In genomic region chr3:100961501-100961900, GRCm38 (mm10) we compare ENCODE assay signal across 33 mouse cellular contexts. TPM values are rescaled to one million over a fixed set of nuclear protein-coding genes. Genes with fewer than 3 reads are reported as not detected.
DNase-seq lines count a peak whose midpoint lies in the region; ATAC-seq and TF ChIP-seq lines count a peak whose summit lies in the region.
"Had no signal": no experiment of that assay in that cellular context is flagged by ENCODE, and none has a peak within 500 bp of the region (broad histone marks: within the 10 kb centered on the region; RNA-seq: fewer than 3 reads in every experiment).

No protein-coding gene starts in this region.

- TF ChIP-seq POLR2A in heart, adult 2 months (IDR thresholded peaks at IDR 0.05; ENCODE audit: insufficient read depth, low read depth, low read length), result no peak

- ATAC-seq in embryonic facial prominence, embryonic 13.5 days (ENCODE audit: insufficient number of reproducible peaks, insufficient read depth, low FRiP score, low TSS enrichment, low read depth), result no peak
- no peak for ATAC-seq in heart, embryonic 14.5 days (ENCODE audit: insufficient number of reproducible peaks, insufficient read depth, low FRiP score, low read depth)
- ATAC-seq in liver, embryonic 12.5 days, result no peak
- ATAC-seq in liver, postnatal 0 days, result no peak
- ATAC-seq in midbrain, postnatal 0 days (ENCODE audit: low FRiP score), result no peak
- ATAC-seq: activated CD4-positive, CD25-positive, alpha-beta regulatory T cell, adult 4 months; forebrain, embryonic 13.5 days; hindbrain, postnatal 0 days; intestine, embryonic 15.5 days; midbrain, embryonic 16.5 days had no signal

- no peak for DNase-seq in embryonic facial prominence, embryonic 10.5 days (ENCODE audit: low spot score)
- no peak for DNase-seq in heart, adult 2 months
- DNase-seq in liver, postnatal 0 days, result no peak
- DNase-seq in midbrain, postnatal 0 days (ENCODE audit: low spot score), result no peak
- no peak for DNase-seq in midbrain, embryonic 10.5 days (ENCODE audit: low spot score)
- DNase-seq: adrenal gland, adult 2 months; cerebellum, adult 2 months; cerebellum, postnatal 14 days; gastrocnemius, postnatal 10 days; kidney, adult 2 months; kidney, postnatal 36 days; right cerebral cortex, adult 18-20 months; spleen, adult 18-20 months; thymus, adult 2 months; thymus, postnatal 36 days had no signal

- H3K9ac ChIP-seq in embryonic facial prominence, embryonic 13.5 days, result 0 out of 2 replicates have a peak overlapping the region, but pooled peaks have one; percentile 22
- peak overlapping the region; percentile 23; the same call in 1 of the 2 replicates for H3K9ac ChIP-seq in heart, embryonic 14.5 days (ENCODE audit: low read length)
- H3K9ac ChIP-seq in heart, adult 2 months (ENCODE audit: low read depth, low read length), result no peak overlapping the region
- H3K9ac ChIP-seq in liver, embryonic 12.5 days, result 0 out of 2 replicates have a peak overlapping the region, but pooled peaks have one; percentile 22
- no peak overlapping the region for H3K9ac ChIP-seq in liver, postnatal 0 days (replicated peaks)
- H3K9ac ChIP-seq in midbrain, postnatal 0 days (replicated peaks; ENCODE audit: low read length, poor library complexity, severe bottlenecking), result 0 out of 2 replicates have a peak overlapping the region, but pooled peaks have one; percentile 19
- H3K9ac ChIP-seq: forebrain, embryonic 13.5 days; intestine, embryonic 15.5 days; limb, embryonic 13.5 days; liver, embryonic 14.5 days; lung, embryonic 15.5 days; neural tube, embryonic 12.5 days had no signal

- H3K4me3 ChIP-seq in embryonic facial prominence, embryonic 13.5 days, result no peak overlapping the region
- H3K4me3 ChIP-seq in embryonic facial prominence, embryonic 10.5 days, result no peak overlapping the region
- no peak overlapping the region for H3K4me3 ChIP-seq in heart, embryonic 14.5 days (ENCODE audit: control insufficient read depth in 1 of 2, insufficient read depth in 1 of 2, low read depth in 1 of 2, low read length in 2 of 2)
- no peak overlapping the region for H3K4me3 ChIP-seq in heart, adult 2 months
- H3K4me3 ChIP-seq in liver, embryonic 12.5 days, result no peak overlapping the region
- H3K4me3 ChIP-seq in liver, postnatal 0 days (ENCODE audit: low read depth, low read length), result no peak overlapping the region
- no peak overlapping the region for H3K4me3 ChIP-seq in midbrain, postnatal 0 days (ENCODE audit: low read depth, low read length)
- no peak overlapping the region for H3K4me3 ChIP-seq in midbrain, embryonic 10.5 days
- H3K4me3 ChIP-seq: forebrain, embryonic 13.5 days; hindbrain, embryonic 10.5 days; intestine, embryonic 15.5 days; layer of hippocampus, adult 2 months; left cerebral cortex, adult 2 months; limb, embryonic 13.5 days; lung, embryonic 15.5 days; myocyte; neural tube, embryonic 12.5 days had no signal

- H3K9me3 ChIP-seq in embryonic facial prominence, embryonic 13.5 days, result no peaks in the 10 kb centered on the region
- no peaks in the 10 kb centered on the region for H3K9me3 ChIP-seq in embryonic facial prominence, embryonic 10.5 days
- no peaks in the 10 kb centered on the region for H3K9me3 ChIP-seq in heart, embryonic 14.5 days (ENCODE audit: control insufficient read depth, low read length)
- H3K9me3 ChIP-seq in liver, embryonic 12.5 days (replicated peaks), result no peaks in the 10 kb centered on the region
- no peaks in the 10 kb centered on the region for H3K9me3 ChIP-seq in liver, postnatal 0 days (ENCODE audit: low read length)
- no peaks in the 10 kb centered on the region for H3K9me3 ChIP-seq in midbrain, postnatal 0 days (ENCODE audit: low read length)
- H3K9me3 ChIP-seq in midbrain, embryonic 10.5 days (replicated peaks), result no peaks in the 10 kb centered on the region
- H3K9me3 ChIP-seq: forebrain, embryonic 13.5 days; hindbrain, embryonic 10.5 days; intestine, embryonic 15.5 days; limb, embryonic 13.5 days; lung, embryonic 15.5 days; neural tube, embryonic 12.5 days had no signal

- H3K4me2 ChIP-seq in embryonic facial prominence, embryonic 13.5 days, result no peak overlapping the region
- peak overlapping the region; percentile 1; the same call in 1 of the 2 replicates for H3K4me2 ChIP-seq in heart, embryonic 14.5 days (ENCODE audit: low read length)
- H3K4me2 ChIP-seq in liver, embryonic 12.5 days, result no peak overlapping the region
- H3K4me2 ChIP-seq in liver, postnatal 0 days (ENCODE audit: low read depth, low read length), result no peak overlapping the region
- no peak overlapping the region for H3K4me2 ChIP-seq in midbrain, postnatal 0 days (ENCODE audit: low read depth, low read length, poor library complexity, severe bottlenecking)
- H3K4me2 ChIP-seq: forebrain, embryonic 13.5 days; intestine, embryonic 15.5 days; limb, embryonic 13.5 days; lung, embryonic 15.5 days; midbrain, embryonic 11.5 days; neural tube, embryonic 12.5 days had no signal

- intact Hi-C loops in heart, adult 2 months (cut with DNase I), result no loop called here

- H3K4me1 ChIP-seq in embryonic facial prominence, embryonic 13.5 days, result no peaks in the 10 kb centered on the region
- no peaks in the 10 kb centered on the region for H3K4me1 ChIP-seq in embryonic facial prominence, embryonic 10.5 days
- H3K4me1 ChIP-seq in heart, embryonic 14.5 days (ENCODE audit: control insufficient read depth in 2 of 2, insufficient read depth in 2 of 2, low read length in 2 of 2), result peaks cover 9 to 17% of the 10 kb centered on the region in 2 experiments
- H3K4me1 ChIP-seq in heart, adult 2 months (ENCODE audit: control insufficient read depth, insufficient read depth, low read length), result no peaks in the 10 kb centered on the region
- peaks cover 11% of the 10 kb centered on the region for H3K4me1 ChIP-seq in liver, embryonic 12.5 days
- no peaks in the 10 kb centered on the region for H3K4me1 ChIP-seq in liver, postnatal 0 days (ENCODE audit: insufficient read depth)
- no peaks in the 10 kb centered on the region for H3K4me1 ChIP-seq in midbrain, postnatal 0 days (ENCODE audit: insufficient read depth, low read length)
- no peaks in the 10 kb centered on the region for H3K4me1 ChIP-seq in midbrain, embryonic 10.5 days
- H3K4me1 ChIP-seq: forebrain, embryonic 13.5 days; hindbrain, embryonic 10.5 days; intestine, embryonic 15.5 days; limb, embryonic 13.5 days; lung, embryonic 15.5 days; neural tube, embryonic 12.5 days had no signal

- H3K27me3 ChIP-seq in embryonic facial prominence, embryonic 13.5 days, result no peaks in the 10 kb centered on the region
- no peaks in the 10 kb centered on the region for H3K27me3 ChIP-seq in embryonic facial prominence, embryonic 10.5 days (replicated peaks; ENCODE audit: low read depth, poor library complexity, severe bottlenecking)
- no peaks in the 10 kb centered on the region for H3K27me3 ChIP-seq in heart, embryonic 14.5 days (ENCODE audit: control insufficient read depth, insufficient read depth, low read length)
- no peaks in the 10 kb centered on the region for H3K27me3 ChIP-seq in heart, adult 2 months (ENCODE audit: control insufficient read depth, insufficient read depth, low read length)
- no peaks in the 10 kb centered on the region for H3K27me3 ChIP-seq in liver, embryonic 12.5 days (replicated peaks)
- H3K27me3 ChIP-seq in liver, postnatal 0 days (ENCODE audit: insufficient read depth, low read length), result no peaks in the 10 kb centered on the region
- no peaks in the 10 kb centered on the region for H3K27me3 ChIP-seq in midbrain, postnatal 0 days (ENCODE audit: insufficient read depth, low read length)
- H3K27me3 ChIP-seq in midbrain, embryonic 10.5 days (ENCODE audit: low read depth, poor library complexity, severe bottlenecking), result no peaks in the 10 kb centered on the region
- H3K27me3 ChIP-seq: CH12.LX; forebrain, embryonic 13.5 days; intestine, embryonic 15.5 days; limb, embryonic 13.5 days; lung, embryonic 15.5 days; neural tube, embryonic 12.5 days had no signal

- no peak for TF ChIP-seq CTCF in heart, adult 2 months (IDR thresholded peaks at IDR 0.05)
- no peak for TF ChIP-seq CTCF in liver, postnatal 0 days (IDR thresholded peaks at IDR 0.05; ENCODE audit: low read depth)
- TF ChIP-seq CTCF in midbrain, postnatal 0 days (IDR thresholded peaks at IDR 0.05), result no peak

- peaks cover 66% of the 10 kb centered on the region for H3K36me3 ChIP-seq in embryonic facial prominence, embryonic 13.5 days
- peaks cover 93% of the 10 kb centered on the region for H3K36me3 ChIP-seq in embryonic facial prominence, embryonic 10.5 days (replicated peaks)
- peaks cover 79% of the 10 kb centered on the region for H3K36me3 ChIP-seq in heart, embryonic 14.5 days (ENCODE audit: control insufficient read depth, insufficient read depth, low read length)
- H3K36me3 ChIP-seq in heart, adult 2 months (ENCODE audit: control insufficient read depth, insufficient read depth, low read length), result no peaks in the 10 kb centered on the region
- peaks cover 99% of the 10 kb centered on the region for H3K36me3 ChIP-seq in liver, embryonic 12.5 days
- H3K36me3 ChIP-seq in liver, postnatal 0 days (replicated peaks; ENCODE audit: insufficient read depth, low read length), result peaks cover 53% of the 10 kb centered on the region
- H3K36me3 ChIP-seq in midbrain, postnatal 0 days (ENCODE audit: insufficient read depth, low read length), result no peaks in the 10 kb centered on the region
- peaks cover 96% of the 10 kb centered on the region for H3K36me3 ChIP-seq in midbrain, embryonic 10.5 days

- H3K79me2 ChIP-seq in heart, adult 2 months (replicated peaks; ENCODE audit: control insufficient read depth, insufficient read depth, low read length), result no peaks in the 10 kb centered on the region

- no peak overlapping the region for H3K27ac ChIP-seq in embryonic facial prominence, embryonic 13.5 days
- no peak overlapping the region for H3K27ac ChIP-seq in embryonic facial prominence, embryonic 10.5 days (replicated peaks)
- peak overlapping the region; percentile 80 to 85 for H3K27ac ChIP-seq in heart, embryonic 14.5 days (replicated peaks in 1 of 2; ENCODE audit: control insufficient read depth in 1 of 2, insufficient read depth in 1 of 2, low read depth in 2 of 2, low read length in 2 of 2)
- no peak overlapping the region for H3K27ac ChIP-seq in heart, adult 2 months
- H3K27ac ChIP-seq in liver, embryonic 12.5 days, result peak overlapping the region; percentile 51; the same call in 1 of the 2 replicates
- H3K27ac ChIP-seq in liver, postnatal 0 days (ENCODE audit: low read depth), result no peak overlapping the region
- H3K27ac ChIP-seq in midbrain, postnatal 0 days (ENCODE audit: low read depth, low read length), result no peak overlapping the region
- H3K27ac ChIP-seq in midbrain, embryonic 10.5 days (replicated peaks), result no peak overlapping the region
- H3K27ac ChIP-seq: forebrain, embryonic 13.5 days; hindbrain, embryonic 10.5 days; hindbrain, postnatal 0 days; intestine, embryonic 15.5 days; layer of hippocampus, adult 2 months; left cerebral cortex, adult 2 months; limb, embryonic 13.5 days; liver, embryonic 14.5 days; lung, embryonic 15.5 days; neural tube, embryonic 12.5 days had no signal

- 92% methylated on average over 7 of the region's 7 CpGs for WGBS in embryonic facial prominence, embryonic 13.5 days
- 89% methylated on average over 7 of the region's 7 CpGs for WGBS in embryonic facial prominence, embryonic 10.5 days
- WGBS in heart, embryonic 14.5 days, result 50% methylated on average over 7 of the region's 7 CpGs
- 67% methylated on average over 7 of the region's 7 CpGs for WGBS in heart, adult 2 months
- 86% methylated on average over 7 of the region's 7 CpGs for WGBS in liver, embryonic 12.5 days (ENCODE audit: insufficient replicate concordance)
- 79% methylated on average over 7 of the region's 7 CpGs for WGBS in liver, postnatal 0 days (ENCODE audit: insufficient replicate concordance)
- WGBS in midbrain, postnatal 0 days, result 84% methylated on average over 7 of the region's 7 CpGs
- 93% methylated on average over 7 of the region's 7 CpGs for WGBS in midbrain, embryonic 10.5 days

- no peak for TF ChIP-seq EP300 in heart, adult 2 months (IDR thresholded peaks at IDR 0.05; ENCODE audit: insufficient read depth, low read depth, low read length)
- no peak for TF ChIP-seq EP300 in liver, postnatal 0 days (IDR thresholded peaks at IDR 0.05; ENCODE audit: low read depth)

RNA-seq across cellular contexts. Expression of gene Ttf2, which starts 8.0 kb away (rescaled TPM):
- polyA plus RNA-seq in embryonic facial prominence, embryonic 13.5 days (2015; fragmentation: Nextera tagmentation; extraction: Ambion mirVana), result 15.5 and 15.9 TPM in 2 replicates
- 28.1 and 31.4 TPM in 2 replicates for polyA plus RNA-seq in embryonic facial prominence, embryonic 10.5 days (2016; fragmentation: Nextera tagmentation; extraction: Ambion mirVana)
- 11.8 and 12.2 TPM in 2 replicates for polyA plus RNA-seq in heart, embryonic 14.5 days (2014; fragmentation: Nextera tagmentation; extraction: Ambion mirVana)
- 1 to 10 TPM; 1.8 to 2.0 TPM for total RNA-seq in heart, adult 2 months (2021)
- 1.6 and 2.6 TPM in 2 replicates for polyA plus RNA-seq in heart, adult 2 months (2012; rRNA removed)
- polyA plus RNA-seq in liver, embryonic 12.5 days (2016; fragmentation: Nextera tagmentation; extraction: Ambion mirVana), result 13.8 and 13.9 TPM in 2 replicates
- polyA plus RNA-seq in liver, postnatal 0 days (2015; fragmentation: Nextera tagmentation; extraction: Ambion mirVana), result 2.6 and 3.3 TPM in 2 replicates
- 3.6 and 3.7 TPM in 2 replicates for total RNA-seq in midbrain, postnatal 0 days (2014; rRNA removed)
- 1.5 and 1.9 TPM in 2 replicates for polyA plus RNA-seq in midbrain, postnatal 0 days (2015; fragmentation: Nextera tagmentation; extraction: Ambion mirVana)
- 29.3 and 30.1 TPM in 2 replicates for polyA plus RNA-seq in midbrain, embryonic 10.5 days (2016; fragmentation: Nextera tagmentation; extraction: Ambion mirVana)

RNA-seq across cellular contexts. Expression of gene Trim45, which starts 39.5 kb away (rescaled TPM):
- 7.7 and 8.2 TPM in 2 replicates for polyA plus RNA-seq in embryonic facial prominence, embryonic 13.5 days (2015; fragmentation: Nextera tagmentation; extraction: Ambion mirVana)
- 5.7 and 6.3 TPM in 2 replicates for polyA plus RNA-seq in embryonic facial prominence, embryonic 10.5 days (2016; fragmentation: Nextera tagmentation; extraction: Ambion mirVana)
- polyA plus RNA-seq in heart, embryonic 14.5 days (2014; fragmentation: Nextera tagmentation; extraction: Ambion mirVana), result 2.5 and 2.6 TPM in 2 replicates
- total RNA-seq in heart, adult 2 months (2021), result 10 to 100 TPM in 1 of 2 experiments, 1 to 10 TPM in 1; 9.6 to 10.3 TPM
- polyA plus RNA-seq in heart, adult 2 months (2012; rRNA removed), result 2.5 and 2.7 TPM in 2 replicates
- 1.0 and 1.2 TPM in 2 replicates for polyA plus RNA-seq in liver, embryonic 12.5 days (2016; fragmentation: Nextera tagmentation; extraction: Ambion mirVana)
- polyA plus RNA-seq in liver, postnatal 0 days (2015; fragmentation: Nextera tagmentation; extraction: Ambion mirVana), result 0.59 and 0.67 TPM in 2 replicates
- total RNA-seq in midbrain, postnatal 0 days (2014; rRNA removed), result 6.7 and 8.9 TPM in 2 replicates
- polyA plus RNA-seq in midbrain, postnatal 0 days (2015; fragmentation: Nextera tagmentation; extraction: Ambion mirVana), result 5.1 and 5.8 TPM in 2 replicates
- 5.3 and 6.1 TPM in 2 replicates for polyA plus RNA-seq in midbrain, embryonic 10.5 days (2016; fragmentation: Nextera tagmentation; extraction: Ambion mirVana)

Comparison
In these comparisons a context has a peak if more than half of its experiments do, and no peak if none do; other contexts are left out.
1. H3K27ac ChIP-seq: peak in heart, embryonic 14.5 days (2 of 2) and liver, embryonic 12.5 days (single experiment); none in embryonic facial prominence, embryonic 13.5 days (single experiment), embryonic facial prominence, embryonic 10.5 days (single experiment), heart, adult 2 months (single experiment), liver, postnatal 0 days (single experiment), midbrain, postnatal 0 days (single experiment) and midbrain, embryonic 10.5 days (single experiment).
2. H3K9ac ChIP-seq: peak in embryonic facial prominence, embryonic 13.5 days (single experiment), heart, embryonic 14.5 days (single experiment), liver, embryonic 12.5 days (single experiment) and midbrain, postnatal 0 days (single experiment); none in heart, adult 2 months (single experiment) and liver, postnatal 0 days (single experiment).